Mouse (Mus musculus) C2C12 (cell line): Measurements from ENCODE around the gene Olfr697. TPM values are rescaled to one million over a fixed set of nuclear protein-coding genes. Genes with fewer than 3 reads are reported as not detected.
"Not testable (repeated sequence)": the region's sequence is repeated elsewhere in the genome, so short reads cannot be mapped to it uniquely, and the experiment has no call there.

ENCODE experiments used
- H3K27me3 ChIP-seq: one replicate; pipeline ENCODE4 v1.6.1; 2011; ENCODE audit not compliant: control insufficient read depth, insufficient read depth, insufficient read length
- H3K36me3 ChIP-seq: one replicate; pipeline ENCODE4 v1.6.1; 2011; ENCODE audit not compliant: control insufficient read depth, insufficient read depth
- H3K4me3 ChIP-seq: one replicate; pipeline ENCODE4 v1.5.1; 2011; ENCODE audit warnings: mild to moderate bottlenecking, control low read depth; ENCODE audit not compliant: poor library complexity, insufficient read depth, severe bottlenecking
- H3K79me2 ChIP-seq: one replicate; pipeline ENCODE4 v1.6.1; 2011; ENCODE audit not compliant: control insufficient read depth, insufficient read depth
- H3K79me3 ChIP-seq: one replicate; pipeline ENCODE4 v1.6.1; 2011; ENCODE audit warnings: low read depth, control low read depth
- H3ac ChIP-seq: one replicate; pipeline ENCODE3; 2011; ENCODE audit warnings: low read depth; ENCODE audit not compliant: control insufficient read depth, insufficient read length
- CEBPB ChIP-seq: IDR thresholded peaks from one replicate; pipeline ENCODE4 v1.6.1; 2011; ENCODE audit warnings: low read depth, mild to moderate bottlenecking, control low read depth, moderate library complexity
- CTCF ChIP-seq: IDR thresholded peaks from one replicate; pipeline ENCODE4 v1.5.1; 2011; ENCODE audit not compliant: control insufficient read depth, insufficient read depth, insufficient read length
- FOSL1 ChIP-seq: IDR thresholded peaks from one replicate; pipeline ENCODE4 v1.8.0; 2011; ENCODE audit warnings: mild to moderate bottlenecking, low read length; ENCODE audit not compliant: poor library complexity, insufficient read depth, severe bottlenecking
- MAX ChIP-seq: IDR thresholded peaks from one replicate; pipeline ENCODE4 v1.6.1; 2011; ENCODE audit warnings: mild to moderate bottlenecking, control low read depth
- MYOD1 ChIP-seq: IDR thresholded peaks from one replicate; pipeline ENCODE4 v1.6.1; 2011; ENCODE audit warnings: low read depth; ENCODE audit not compliant: control insufficient read depth, insufficient read length
- MYOG ChIP-seq: IDR thresholded peaks from one replicate; pipeline ENCODE4 v1.6.1; 2011; ENCODE audit not compliant: control insufficient read depth, insufficient read length; ENCODE audit errors: extremely low read depth
- USF1 ChIP-seq: IDR thresholded peaks from one replicate; pipeline ENCODE4 v1.6.1; 2011; ENCODE audit warnings: low read depth, mild to moderate bottlenecking, control low read depth, moderate library complexity
- long read RNA-seq, 2 experiments: library from polyadenylated mRNA; unstranded; transcript quantifications; one replicate each; pipeline ENCODE4 v2.0.0; 2019 to 2020
- polyA plus RNA-seq: library from polyadenylated mRNA; unstranded; fragments of >200 nt; fragmentation: generic; extraction: Trizol; gene quantifications from one replicate; pipeline ENCODE4 v1.2.1, GENCODE M21; 2012; ENCODE audit warnings: missing spikeins

Olfr697 gene
- polyA plus RNA-seq = not detected
- long read RNA-seq, experiment 1 = 0 reads
- long read RNA-seq, experiment 2 = 0 reads

- no peaks in the 10 kb centered on the region for H3K79me3 ChIP-seq
- no peak within 1 kb of the TSS for H3K4me3 ChIP-seq
- H3K36me3 ChIP-seq = no peaks in the 10 kb centered on the region
- no peaks in the 10 kb centered on the region for H3K27me3 ChIP-seq
- H3K79me2 ChIP-seq = no peaks in the 10 kb centered on the region
- H3ac ChIP-seq = no peak within 1 kb of the TSS
- no peak for TF ChIP-seq CTCF
- no peak for TF ChIP-seq USF1
- TF ChIP-seq MYOG = no peak
- no peak for TF ChIP-seq CEBPB
- no peak for TF ChIP-seq MYOD1
- no peak for TF ChIP-seq FOSL1
- TF ChIP-seq MAX = no peak
Observed at GRCm38 (mm10) chr7:106742343-106742742, at the start of gene Olfr697. Gene Olfr697 (minus strand): TSS chr7:106742443.

GRCm38 (mm10) chr7:106788330-106788729 lies 46.1 kb upstream of the Olfr697 start:
- H3K79me2 ChIP-seq = no peaks in the 10 kb centered on the region
- no peak overlapping the region for H3ac ChIP-seq
- no peaks in the 10 kb centered on the region for H3K79me3 ChIP-seq
- no peak overlapping the region for H3K4me3 ChIP-seq
- no peaks in the 10 kb centered on the region for H3K36me3 ChIP-seq
- H3K27me3 ChIP-seq = no peaks in the 10 kb centered on the region
- no peak for TF ChIP-seq CTCF
- TF ChIP-seq MYOG = no peak
- TF ChIP-seq FOSL1 = no peak
- TF ChIP-seq MAX = no peak
- TF ChIP-seq MYOD1 = no peak

DNA sequence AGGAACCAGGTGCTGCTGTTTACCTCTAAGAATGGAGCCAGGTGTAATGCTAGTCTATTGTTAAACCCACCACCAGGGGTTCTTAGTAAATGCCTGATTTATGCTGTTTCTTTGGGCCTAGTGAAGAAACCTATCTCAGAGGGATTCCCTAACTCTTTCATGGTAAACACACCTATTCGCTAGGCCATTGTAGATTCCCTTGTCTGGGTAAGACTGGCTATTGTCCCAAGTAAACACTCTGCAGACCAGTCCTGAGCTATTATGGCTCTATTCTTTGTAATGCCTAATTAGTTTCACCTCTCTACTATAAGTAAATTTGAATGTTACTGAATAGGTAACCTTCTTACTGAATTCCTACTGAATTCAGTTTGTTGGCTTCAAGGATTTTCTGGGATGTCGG lies 18.8 kb upstream of the Olfr697 start:
- H3K36me3 ChIP-seq, H3ac ChIP-seq, H3K79me3 ChIP-seq, H3K4me3 ChIP-seq, H3K79me2 ChIP-seq, H3K27me3 ChIP-seq: not testable (repeated sequence)

- no peak for TF ChIP-seq FOSL1
- no peak for TF ChIP-seq CTCF
- TF ChIP-seq USF1 = no peak
- no peak for TF ChIP-seq MAX
- no peak for TF ChIP-seq MYOG
- no peak for TF ChIP-seq CEBPB
- no peak for TF ChIP-seq MYOD1
- H3K79me3 ChIP-seq = no peaks in the 10 kb centered on the region
- H3K36me3 ChIP-seq = no peaks in the 10 kb centered on the region
- H3K4me3 ChIP-seq = no peak overlapping the region
- no peaks in the 10 kb centered on the region for H3K27me3 ChIP-seq
- no peak overlapping the region for H3ac ChIP-seq
- H3K79me2 ChIP-seq = no peaks in the 10 kb centered on the region
Observed at GRCm38 (mm10) chr7:106758800-106759199, 16.6 kb upstream of the Olfr697 start.

GRCm38 (mm10) chr7:106755297-106755696 lies 13.1 kb upstream of the Olfr697 start, which contains the start of gene Olfr698:
Gene Olfr698 (minus strand): TSS chr7:106755397.
- no peak within 1 kb of the TSS for H3ac ChIP-seq
- no peaks in the 10 kb centered on the region for H3K79me3 ChIP-seq
- no peak within 1 kb of the TSS for H3K4me3 ChIP-seq
- H3K27me3 ChIP-seq = no peaks in the 10 kb centered on the region
- H3K79me2 ChIP-seq = no peaks in the 10 kb centered on the region
- TF ChIP-seq CTCF = no peak
- TF ChIP-seq MYOG = no peak
- TF ChIP-seq MAX = no peak
- TF ChIP-seq USF1 = no peak
- no peak for TF ChIP-seq FOSL1
- TF ChIP-seq MYOD1 = no peak
- no peak for TF ChIP-seq CEBPB
- no peaks in the 10 kb centered on the region for H3K36me3 ChIP-seq

- no peaks in the 10 kb centered on the region for H3K27me3 ChIP-seq
- H3K4me3 ChIP-seq = no peak overlapping the region
- no peaks in the 10 kb centered on the region for H3K36me3 ChIP-seq
- H3K79me2 ChIP-seq = no peaks in the 10 kb centered on the region
- TF ChIP-seq MAX = no peak
- no peaks in the 10 kb centered on the region for H3K79me3 ChIP-seq
- no peak overlapping the region for H3ac ChIP-seq
Observed at GRCm38 (mm10) chr7:106745811-106746210, 3.6 kb upstream of the Olfr697 start.

GRCm38 (mm10) chr7:106737028-106737427 lies 5.2 kb downstream of the Olfr697 start:
- Histone ChIP-seq H3K79me3 (no peaks in the 10 kb centered on the region), H3K36me3 (no peaks in the 10 kb centered on the region), H3K27me3 (no peaks in the 10 kb centered on the region), H3K4me3 (no peak overlapping the region), H3K79me2 (no peaks in the 10 kb centered on the region), H3ac (no peak overlapping the region)
- TF ChIP-seq FOSL1 (no peak), MYOD1 (no peak), MYOG (no peak), CTCF (no peak), MAX (no peak), USF1 (no peak), CEBPB (no peak)
